Mouse (Mus musculus) small intestine, adult 2 months (tissue): ENCODE measurements at regions not wholly inside any gene's neighbourhood (a gene's known extent, or its start where the extent isn't known, plus 50 kb on each side); places are given as distances from the start of the nearest gene placed in this dataset.

ENCODE experiments used
- CTCF ChIP-seq: fragments of 200-500 bp; IDR thresholded peaks from 2 replicates; pipeline ENCODE4 v1.5.1; 2012; ENCODE audit warnings: low read depth, mild to moderate bottlenecking, control low read depth, inconsistent platforms, low read length, moderate library complexity, mixed read lengths; ENCODE audit not compliant: insufficient replicate concordance, insufficient read length; ENCODE audit errors: extremely low read depth
- POLR2A ChIP-seq: fragments of 200-500 bp; IDR thresholded peaks from 2 replicates; pipeline ENCODE4 v1.6.1; 2012; ENCODE audit warnings: low read depth, mild to moderate bottlenecking, control low read depth, inconsistent platforms, low read length, moderate library complexity

GRCm38 (mm10) chr11:65497979-65498378, 228.2 kb upstream of the Myocd start:
- no peak for TF ChIP-seq POLR2A
- TF ChIP-seq CTCF: no peak
